Mouse (Mus musculus) left cerebral cortex, adult 8-10 months (tissue): ENCODE data around the gene Olfr360. TPM values are rescaled to one million over a fixed set of nuclear protein-coding genes. Genes with fewer than 3 reads are reported as not detected.
"Not testable (repeated sequence)": the region's sequence is repeated elsewhere in the genome, so short reads cannot be mapped to it uniquely, and the experiment has no call there.

Experiments
- DNase-seq, 2 experiments: peaks; one replicate each; pipeline ENCODE4 v3.0.0; 2022; ENCODE audit warnings: low spot score in 2 of 2
- total RNA-seq, 4 experiments: library from RNA; stranded (reverse); gene quantifications; 2 replicates each; pipeline ENCODE4 v1.2.4; 2022

Gene Olfr360
- not detected for total RNA-seq

DNA sequence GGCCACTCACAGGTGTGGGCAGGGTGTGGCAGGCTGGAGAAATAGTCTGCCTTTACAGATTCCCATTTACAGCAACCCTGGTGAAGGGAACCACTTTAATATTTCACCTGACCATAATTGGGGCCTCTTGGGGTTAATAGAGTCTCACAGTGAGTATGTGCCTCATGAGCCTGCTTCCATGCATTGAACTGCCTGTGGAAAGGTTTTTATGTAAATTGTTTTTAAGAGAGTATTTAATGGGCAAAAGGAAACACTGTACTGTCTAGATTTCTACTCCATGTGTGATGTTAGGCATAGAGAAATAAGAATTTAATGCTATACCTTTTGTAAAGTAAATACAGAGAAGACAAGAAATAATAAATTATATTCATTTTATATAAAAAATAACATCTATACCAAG is at the start of gene Olfr360:
Olfr360 (plus strand) TSS at position 301 of the 400 bp plus-strand sequence.
- DNase-seq = no peak

DNA sequence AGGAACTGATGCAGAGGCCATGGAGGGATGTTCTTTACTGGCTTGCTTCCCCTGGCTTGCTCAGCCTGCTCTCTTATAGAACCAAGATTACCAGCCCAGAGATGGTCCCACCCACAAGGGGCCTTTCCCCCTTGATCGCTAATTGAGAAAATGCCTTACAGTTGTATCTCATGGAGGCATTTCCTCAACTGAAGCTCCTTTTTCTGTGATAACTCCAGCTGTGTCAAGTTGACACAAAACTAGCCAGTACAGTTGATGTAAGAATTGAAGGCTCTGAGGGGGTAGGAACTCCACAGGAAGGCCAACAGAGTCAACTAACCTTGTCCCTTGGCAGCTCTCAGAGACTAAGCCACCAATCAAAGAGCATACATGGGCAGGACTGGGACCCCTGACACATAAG is 23.6 kb downstream of the Olfr360 start, which contains the start of gene Olfr361:
Olfr361 (minus strand) TSS at position 101 of the 400 bp plus-strand sequence.
- not testable (repeated sequence) for DNase-seq

DNA sequence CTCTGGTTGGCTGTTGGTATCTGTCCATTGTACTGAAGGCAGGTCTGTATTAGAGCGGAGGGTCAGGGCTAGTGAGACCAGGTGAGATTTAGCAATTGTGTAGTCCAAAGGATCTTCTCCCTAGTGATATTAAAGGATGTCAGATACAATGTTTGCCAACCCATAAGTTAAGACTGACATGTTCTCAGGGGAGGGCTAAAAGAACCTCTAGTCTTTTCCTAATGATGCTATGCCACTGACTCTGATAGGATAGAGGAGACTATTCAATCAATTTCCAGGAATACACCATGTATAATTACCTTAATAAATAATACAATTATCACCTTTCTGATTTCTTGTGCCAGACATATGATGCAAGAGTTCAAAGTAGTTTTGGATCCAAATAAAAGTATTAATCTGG is 52.3 kb downstream of the Olfr360 start, which contains the start of gene Olfr362:
Olfr362 (minus strand) TSS at position 101 of the 400 bp plus-strand sequence.
- no peak for DNase-seq

Other genes with a start within 250 kb of the Olfr360 start
- gene Olfr3, start 248.7 kb upstream of the Olfr360 start, total RNA-seq = not detected
- gene Olfr350, start 219.4 kb upstream of the Olfr360 start, total RNA-seq = not detected
- not detected for gene Olfr351, start 203.1 kb upstream of the Olfr360 start, total RNA-seq
- not detected for gene Olfr352, start 197.3 kb upstream of the Olfr360 start, total RNA-seq
- not detected for gene Olfr353, start 172.8 kb upstream of the Olfr360 start, total RNA-seq
- not detected for gene Olfr354, start 160.1 kb upstream of the Olfr360 start, total RNA-seq
- gene Olfr355, start 136.8 kb upstream of the Olfr360 start, total RNA-seq = not detected
- not detected for gene Olfr356, start 128.6 kb upstream of the Olfr360 start, total RNA-seq
- not detected for gene Olfr357, start 71.9 kb upstream of the Olfr360 start, total RNA-seq
- gene Olfr358, start 56.4 kb upstream of the Olfr360 start, total RNA-seq = not detected
- not detected for gene Olfr361, start 23.5 kb downstream of the Olfr360 start, total RNA-seq
- not detected for gene Olfr362, start 52.2 kb downstream of the Olfr360 start, total RNA-seq
- not detected for gene Olfr364-ps1, start 73.6 kb downstream of the Olfr360 start, total RNA-seq
- gene Olfr365, start 122.5 kb downstream of the Olfr360 start, total RNA-seq = under 1 TPM in 1 of 4 experiments, not detected in 3; 0.07 TPM
- not detected for gene Olfr366, start 145.8 kb downstream of the Olfr360 start, total RNA-seq